Mouse (Mus musculus) cerebellum, adult 9-11 months (tissue): ENCODE measurements around the gene Zkscan3.

Source experiments
- DNase-seq: peaks from one replicate; pipeline ENCODE4 v3.0.0; 2022

The Zkscan3 gene

DNA sequence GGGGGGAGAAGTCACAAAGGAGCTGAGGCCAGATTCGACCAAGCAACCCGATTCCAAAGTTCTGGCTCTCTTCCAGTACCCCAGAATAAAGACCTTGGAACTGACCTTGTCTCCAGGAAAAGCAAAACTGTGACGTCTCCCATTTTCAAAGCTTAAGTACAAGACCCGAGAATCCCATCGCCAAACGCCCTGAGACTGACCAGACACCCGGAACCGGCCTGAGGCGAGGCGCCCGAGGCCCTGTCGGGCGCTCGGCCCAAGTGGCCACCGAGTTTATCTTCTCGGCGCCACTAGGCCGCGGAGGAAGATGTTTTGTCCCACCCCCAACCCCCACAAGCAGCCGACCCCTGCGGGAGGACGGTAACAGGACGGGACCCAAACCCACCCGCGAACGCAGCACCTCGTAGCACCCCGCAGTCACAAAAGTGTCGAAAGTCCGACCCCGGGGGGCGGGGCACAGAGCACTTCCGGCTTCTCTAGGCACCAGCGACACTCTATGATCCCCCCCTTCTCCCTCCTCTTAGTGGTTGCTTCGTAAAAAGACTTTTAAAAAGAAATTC, at the start of gene Zkscan3:
Gene Zkscan3 (minus strand): TSS at position 469 of the 560 bp plus-strand sequence.
- peak; percentile 83 for DNase-seq

DNA sequence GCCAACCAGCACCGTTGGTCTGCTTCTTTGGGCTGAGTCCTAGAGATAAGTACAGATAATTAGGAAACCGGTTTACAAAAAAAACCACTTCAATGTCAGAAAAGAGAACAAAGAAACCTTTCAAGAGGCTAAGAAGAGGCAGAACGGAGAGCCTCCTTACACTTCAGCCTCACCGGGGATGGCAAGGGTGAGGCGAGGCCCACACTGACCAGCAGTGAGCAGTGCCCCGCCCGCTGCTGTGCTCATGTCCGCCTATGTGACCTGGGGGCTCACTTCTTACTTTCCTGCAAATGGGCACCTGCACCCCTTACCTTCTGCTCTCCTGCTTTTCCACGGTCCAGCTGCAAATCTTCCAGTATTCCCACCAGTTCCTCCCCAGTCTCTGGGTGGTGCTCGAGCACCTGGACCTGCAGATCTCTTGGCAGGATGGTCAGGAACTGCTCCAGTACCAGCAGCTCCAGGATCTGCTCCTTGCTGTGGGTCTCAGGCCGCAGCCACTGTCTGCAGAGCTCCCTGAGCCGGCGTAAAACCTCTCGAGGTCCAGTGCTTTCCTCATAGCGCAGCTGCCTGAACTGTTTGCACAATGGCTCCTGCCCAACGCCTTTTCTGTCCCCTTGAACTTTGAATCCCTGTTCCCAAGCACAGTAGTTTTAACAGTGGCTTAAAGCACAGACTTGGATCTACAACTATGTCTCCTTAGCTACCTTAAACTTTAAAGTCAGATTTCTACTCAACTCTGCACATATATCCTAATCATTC, 45.5 kb upstream of the Zkscan3 start:
- no peak for DNase-seq

DNA sequence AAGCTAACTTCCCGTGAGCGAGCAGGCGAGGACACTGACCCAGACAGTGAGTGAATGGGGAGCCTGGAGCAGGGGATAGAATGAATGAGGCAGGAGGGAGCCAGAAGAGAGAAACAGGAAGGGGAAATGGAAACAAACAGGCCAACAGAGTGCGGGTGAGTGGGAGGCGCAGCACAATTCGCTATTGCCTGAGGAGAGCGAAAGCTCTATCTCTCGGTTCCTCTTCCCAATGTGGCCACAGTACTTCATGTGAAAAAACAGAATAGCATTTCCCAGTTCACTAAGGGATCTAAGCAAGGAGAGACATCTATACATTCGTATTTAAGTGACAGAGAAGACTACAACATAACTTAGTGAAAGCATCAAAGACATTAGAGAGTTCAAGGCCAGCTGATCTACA, 44.2 kb upstream of the Zkscan3 start:
- DNase-seq, result no peak

DNA sequence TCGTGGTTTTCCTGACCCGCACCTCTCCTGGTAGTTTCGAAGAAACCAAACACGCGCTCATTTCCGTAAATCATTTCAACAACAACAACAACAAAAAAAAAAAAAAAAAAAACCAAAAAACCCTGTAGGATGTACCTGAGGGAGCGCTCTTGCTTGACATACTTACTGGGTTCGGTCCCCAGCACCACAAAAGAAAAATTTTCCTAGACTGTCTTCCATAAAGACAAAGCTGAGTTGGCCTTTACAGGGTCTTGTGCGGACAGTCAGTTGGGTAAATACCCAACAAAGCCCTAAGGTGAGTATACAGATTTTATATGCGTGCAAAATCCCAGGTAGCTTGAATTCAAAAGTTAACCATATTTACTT, 38.6 kb upstream of the Zkscan3 start:
- no peak for DNase-seq

DNA sequence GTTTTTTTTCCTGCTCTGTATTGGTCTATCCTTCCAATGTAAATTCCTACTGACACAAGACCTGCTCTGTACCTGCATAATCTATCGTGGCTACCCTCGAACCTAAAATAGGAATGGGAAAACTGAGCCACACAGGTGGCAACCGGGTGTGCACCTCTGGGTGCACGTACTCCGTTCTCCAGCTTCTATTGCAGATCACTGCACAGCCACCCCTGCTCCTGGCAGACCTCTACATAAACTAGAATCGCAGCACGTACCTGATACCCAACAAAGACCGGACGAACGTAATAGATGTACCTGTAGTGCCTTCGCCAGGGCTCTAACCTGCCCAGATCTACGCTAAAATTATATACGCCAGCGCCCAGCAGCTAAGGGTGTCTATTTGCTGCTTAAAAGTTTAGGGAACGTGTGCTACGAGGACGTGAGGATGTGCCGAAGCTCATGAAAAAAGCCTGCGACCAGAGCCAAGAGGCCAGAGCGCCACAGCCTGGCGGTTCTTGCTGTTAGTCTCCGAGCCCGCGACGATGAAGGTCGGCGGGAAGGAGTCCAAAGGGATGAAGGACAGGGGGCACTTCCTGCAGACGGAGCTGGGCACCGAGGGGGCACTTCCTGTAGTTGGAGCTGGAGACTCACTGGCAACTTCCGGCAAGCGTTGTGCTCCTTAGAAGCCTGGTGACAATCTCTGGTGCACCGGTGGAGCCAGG, 38.1 kb upstream of the Zkscan3 start, which contains the start of gene Pgbd1:
Gene Pgbd1 (minus strand): TSS at position 556 of the 704 bp plus-strand sequence.
- peak; percentile 88 for DNase-seq

DNA sequence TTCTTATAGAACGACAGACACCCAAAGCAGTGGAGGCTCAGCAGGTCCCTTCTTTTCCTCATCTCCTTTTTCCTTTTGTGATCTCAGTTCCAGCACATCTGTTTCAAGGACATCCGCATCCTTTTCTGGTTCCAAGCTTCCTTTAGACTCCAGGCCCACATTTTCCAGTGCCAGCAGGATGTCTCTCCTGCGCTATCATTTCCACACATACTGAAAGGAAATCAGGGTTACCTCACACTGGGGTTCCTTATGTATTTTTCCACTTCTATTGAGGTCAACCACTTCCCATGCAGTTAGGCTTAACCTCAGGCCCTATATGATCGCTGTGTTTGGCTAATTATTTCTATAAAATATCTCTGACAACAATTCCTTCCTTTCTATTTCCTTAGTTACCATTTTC, 32.9 kb upstream of the Zkscan3 start:
- no peak for DNase-seq

DNA sequence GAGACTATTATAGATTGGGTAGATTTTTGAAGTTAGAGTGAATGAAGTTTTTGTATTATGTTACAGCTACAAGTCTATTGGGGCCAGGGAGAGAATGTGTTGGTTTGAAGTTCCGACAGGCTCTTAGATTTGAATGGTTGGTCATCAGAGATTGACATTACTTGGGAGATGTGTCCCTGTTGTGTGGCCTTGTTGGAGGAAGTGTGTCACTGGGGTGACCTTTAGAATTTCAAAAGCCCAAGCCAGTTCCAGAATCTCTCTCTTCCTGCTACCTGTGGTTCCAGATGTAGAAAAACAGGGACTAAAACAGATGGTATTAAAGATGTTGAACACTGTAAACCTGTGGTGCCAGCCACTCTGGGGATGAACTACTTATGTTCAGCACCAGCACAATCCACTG, 25.1 kb upstream of the Zkscan3 start:
- no peak for DNase-seq

DNA sequence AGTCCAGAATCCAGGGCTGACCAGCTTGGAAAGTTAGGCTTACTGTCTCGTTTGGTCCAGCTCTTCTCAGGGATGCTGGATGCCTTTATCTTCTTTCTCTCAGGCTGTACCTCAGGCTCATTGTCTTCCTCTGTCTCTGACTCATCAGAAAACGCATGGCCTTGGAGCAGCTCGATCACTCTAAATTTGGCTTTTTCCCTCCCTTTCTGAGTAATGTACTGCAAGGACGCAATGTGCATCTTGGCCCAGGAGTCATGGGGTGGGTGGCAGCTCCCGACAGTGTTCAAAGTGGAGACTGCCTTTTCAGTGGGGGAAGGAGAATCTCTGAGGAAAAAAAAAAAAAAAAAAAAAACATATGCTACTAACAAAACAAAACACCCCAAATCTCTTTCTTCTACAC, 20.7 kb upstream of the Zkscan3 start:
- no peak for DNase-seq

DNA sequence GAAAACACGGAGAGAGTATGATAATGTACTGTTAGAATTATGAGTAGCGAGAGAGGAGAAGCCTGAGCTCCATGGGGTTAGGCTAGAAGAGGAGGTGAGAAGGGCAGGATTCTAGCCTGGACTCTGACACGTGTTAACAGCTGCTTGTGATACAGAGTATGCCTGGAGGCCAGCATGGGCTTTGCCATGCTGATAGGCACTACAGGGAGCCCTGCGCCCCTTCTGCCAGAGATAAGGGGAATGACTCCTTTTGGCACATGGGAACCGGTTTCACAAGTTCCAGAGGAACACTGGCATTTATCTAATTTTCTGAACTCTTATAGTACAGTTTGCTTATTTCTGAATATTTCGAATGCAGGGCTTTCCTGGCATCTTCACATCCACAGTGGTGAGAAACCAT, 16.3 kb upstream of the Zkscan3 start:
- DNase-seq, result no peak

DNA sequence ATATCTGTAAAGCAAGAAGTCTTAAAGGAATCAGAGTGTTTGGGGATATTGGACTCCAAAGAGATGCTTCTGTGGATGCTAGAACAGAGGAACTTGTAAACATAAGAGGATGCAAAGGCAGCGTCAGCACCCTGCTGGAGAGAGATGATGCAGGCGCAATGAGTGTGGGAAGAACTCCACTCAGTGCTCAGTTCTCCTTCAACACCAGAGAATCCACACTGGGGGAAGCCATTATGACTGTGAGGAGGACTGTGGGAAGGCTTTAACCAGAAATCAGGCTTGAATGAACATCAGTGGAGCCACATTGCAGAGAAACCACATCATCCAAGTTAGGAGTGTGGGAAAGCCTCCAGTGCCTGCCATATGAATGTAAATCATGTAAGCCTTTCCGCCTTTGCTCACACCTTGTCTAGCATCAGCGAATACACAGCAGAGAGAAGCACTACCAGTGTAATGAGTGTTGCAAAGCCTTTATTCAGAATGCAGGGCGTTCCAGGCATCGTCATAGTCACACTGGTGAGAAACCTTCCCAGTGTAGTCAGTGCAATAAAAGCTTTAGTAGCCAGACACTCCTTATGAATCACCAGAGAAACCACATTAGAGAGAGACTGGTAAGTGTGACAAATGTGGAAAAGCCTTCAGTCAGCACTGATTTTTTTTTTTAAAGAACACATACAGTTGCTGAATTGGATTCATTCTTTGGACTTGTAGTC, 14.9 kb upstream of the Zkscan3 start:
- DNase-seq, result no peak

DNA sequence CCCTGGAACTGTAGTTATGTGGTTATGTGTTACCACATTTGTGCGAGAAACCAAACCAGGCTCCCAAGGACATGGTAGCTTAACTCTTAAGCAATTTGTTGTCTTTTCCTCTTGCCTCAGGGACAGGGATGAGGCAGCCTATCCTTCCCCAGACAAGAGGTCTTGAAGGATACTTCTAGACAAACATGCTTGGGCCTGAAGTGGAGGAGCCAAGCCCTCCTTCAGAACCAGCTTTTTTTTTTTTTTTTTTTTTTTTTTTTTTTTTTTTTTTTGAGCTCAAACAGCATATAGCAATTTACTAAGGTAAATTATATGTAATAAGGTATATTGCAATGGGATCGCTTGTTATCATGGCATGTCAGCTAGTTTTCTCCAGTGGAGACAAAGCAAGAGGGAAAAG, 13.2 kb upstream of the Zkscan3 start:
- no peak for DNase-seq

DNA sequence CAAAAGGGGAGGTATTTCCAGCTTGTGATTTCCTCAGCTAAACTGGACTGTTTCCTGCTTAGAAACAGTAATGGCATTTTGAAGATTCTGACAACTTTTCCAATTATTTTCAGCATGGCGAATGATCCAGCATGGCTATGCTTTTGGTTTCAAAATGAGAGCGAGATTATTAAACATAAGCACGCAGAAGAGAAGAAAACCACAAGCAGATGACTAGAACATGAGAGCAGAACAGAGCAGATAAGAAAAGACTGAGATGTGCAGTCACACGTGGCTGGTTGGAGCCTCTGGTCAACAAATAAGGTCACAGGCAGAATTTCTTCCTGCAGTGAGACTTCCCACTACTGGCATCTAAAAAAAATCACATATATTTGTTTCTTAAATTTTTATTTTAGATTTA, 12.7 kb upstream of the Zkscan3 start:
- no peak for DNase-seq

DNA sequence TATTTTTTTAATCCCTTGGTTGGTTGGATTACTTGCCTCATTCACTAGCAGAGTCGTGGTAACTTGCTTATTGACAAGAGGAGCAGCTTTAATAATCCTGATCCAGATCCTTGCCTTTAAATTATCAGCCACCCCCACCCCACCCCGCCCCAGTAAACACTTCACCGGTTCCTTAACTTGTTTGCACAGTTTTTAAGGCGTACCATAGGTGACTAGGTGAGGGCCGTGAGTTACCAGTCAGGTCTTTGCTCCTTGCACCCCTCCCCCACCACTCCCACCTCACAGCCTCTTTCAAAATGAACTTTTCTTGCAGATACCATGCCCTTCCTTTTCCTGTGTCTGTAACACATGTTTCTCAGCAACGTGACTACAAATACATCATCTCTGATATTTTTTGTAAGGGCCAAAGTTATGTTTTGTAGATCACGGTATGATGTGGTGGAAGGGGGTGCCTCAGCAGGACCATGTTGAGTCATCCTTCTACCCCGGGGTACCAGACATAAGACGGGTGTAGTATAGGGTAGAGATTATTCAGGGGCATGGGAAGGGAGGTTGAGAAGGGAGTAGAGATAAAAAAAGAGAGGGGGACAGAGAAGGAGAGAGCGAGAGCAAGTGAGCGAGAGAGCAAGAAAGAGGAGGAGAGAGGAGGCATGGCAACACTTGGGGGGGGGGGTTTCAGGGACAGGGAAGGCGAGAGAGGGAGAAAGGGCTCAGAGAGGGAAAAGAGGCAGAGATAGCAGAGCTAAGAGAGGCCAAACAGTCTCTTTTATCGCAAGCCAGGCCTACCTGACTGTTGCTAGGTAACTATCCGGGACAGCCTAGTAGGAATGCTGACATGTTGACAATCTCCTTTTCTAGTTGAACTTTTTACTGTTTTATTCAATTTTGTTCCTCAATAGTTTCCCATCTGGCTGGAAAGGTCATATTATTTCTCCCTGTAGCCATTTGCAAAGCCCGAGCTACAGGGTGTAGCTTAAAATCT, 12.0 kb upstream of the Zkscan3 start:
- no peak for DNase-seq

DNA sequence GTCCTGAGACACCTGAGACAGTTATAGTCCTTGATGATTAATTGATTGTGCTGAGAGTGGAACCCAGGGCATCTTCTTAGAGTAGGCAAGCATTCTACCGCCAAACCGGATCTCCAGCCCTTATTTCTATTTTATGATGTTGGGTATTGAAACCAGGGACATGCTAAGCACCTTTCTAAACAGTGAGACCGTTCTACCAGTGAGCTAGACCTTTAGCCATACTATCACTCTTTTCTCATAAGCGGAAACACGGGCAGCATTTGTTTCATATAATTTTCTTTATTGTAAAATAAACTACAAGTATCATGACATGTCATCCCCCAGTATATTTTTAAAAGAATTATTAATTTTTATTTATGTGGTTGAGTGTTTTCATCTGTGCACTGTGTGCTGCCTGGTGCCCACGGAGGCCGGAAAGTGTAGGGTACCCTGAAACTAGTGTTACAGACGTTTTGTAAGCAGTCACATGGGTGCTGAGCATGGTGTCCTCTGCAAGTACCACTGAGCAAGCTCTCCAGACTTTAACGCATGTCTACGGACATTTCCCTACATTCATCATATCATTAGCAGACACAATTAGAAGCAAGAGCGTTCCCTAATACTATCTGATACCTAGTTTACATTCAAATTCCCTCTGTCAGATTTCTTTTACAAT, 6.4 kb upstream of the Zkscan3 start:
- peak; percentile 23 for DNase-seq

DNA sequence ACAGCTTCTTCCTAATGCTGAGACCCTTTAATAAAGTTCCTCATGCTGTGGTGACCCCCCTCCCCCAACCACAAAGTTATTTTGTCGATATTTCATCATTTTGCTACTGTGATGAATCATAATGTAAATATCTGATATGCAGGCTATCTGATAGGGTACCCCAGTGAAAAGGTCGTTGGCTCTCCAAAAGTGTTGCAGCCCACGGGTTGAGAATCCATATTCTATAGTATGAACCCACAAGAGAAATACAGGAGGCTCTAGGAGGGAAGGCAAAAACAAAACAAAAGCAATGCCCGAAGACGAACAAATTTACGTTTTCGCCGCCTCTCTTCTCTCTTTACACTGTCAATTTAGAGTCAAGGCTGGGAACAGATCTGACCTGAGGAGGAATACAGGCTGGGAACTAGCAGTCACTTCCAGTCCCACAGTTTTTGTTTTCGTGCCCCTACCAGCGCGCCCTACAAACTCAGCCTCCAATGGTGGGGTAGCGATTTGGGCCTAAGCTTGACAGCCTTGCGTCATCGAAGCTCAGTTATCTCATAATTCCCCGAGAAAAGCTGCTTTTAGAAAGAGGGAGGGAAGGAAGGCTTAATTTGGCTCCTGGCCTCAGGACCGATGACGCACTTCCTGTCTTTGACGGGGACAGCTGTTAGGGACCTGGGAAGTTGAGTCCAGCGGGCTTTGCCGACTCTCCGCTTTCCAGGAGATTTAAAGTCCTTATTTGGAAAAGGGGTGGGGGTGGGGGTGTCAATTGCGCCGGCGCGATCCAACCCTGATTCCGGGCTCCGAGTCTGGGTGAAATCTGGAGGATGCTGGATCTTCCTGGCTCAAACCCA, 5.6 kb upstream of the Zkscan3 start:
- peak; percentile 90 for DNase-seq

DNA sequence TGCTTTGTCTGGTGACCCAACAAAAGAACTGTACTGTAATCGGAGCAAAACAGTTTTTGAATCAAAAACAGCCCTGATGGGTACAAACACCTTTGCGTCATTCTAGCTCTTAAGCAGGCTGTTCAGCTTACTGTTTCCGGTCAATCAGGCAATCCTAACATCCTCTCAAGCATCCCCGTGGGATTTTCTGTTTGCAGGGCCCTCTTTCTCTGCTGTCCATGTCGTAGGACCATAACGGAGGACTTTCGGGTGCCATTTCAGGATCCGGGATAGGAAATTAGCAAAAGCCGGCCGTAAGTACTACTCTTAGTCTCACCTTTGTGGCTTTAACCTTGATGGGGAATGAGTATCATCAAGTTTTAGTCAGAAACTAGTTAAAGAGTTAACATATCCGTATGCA, 4.8 kb upstream of the Zkscan3 start:
- peak; percentile 16 for DNase-seq

DNA sequence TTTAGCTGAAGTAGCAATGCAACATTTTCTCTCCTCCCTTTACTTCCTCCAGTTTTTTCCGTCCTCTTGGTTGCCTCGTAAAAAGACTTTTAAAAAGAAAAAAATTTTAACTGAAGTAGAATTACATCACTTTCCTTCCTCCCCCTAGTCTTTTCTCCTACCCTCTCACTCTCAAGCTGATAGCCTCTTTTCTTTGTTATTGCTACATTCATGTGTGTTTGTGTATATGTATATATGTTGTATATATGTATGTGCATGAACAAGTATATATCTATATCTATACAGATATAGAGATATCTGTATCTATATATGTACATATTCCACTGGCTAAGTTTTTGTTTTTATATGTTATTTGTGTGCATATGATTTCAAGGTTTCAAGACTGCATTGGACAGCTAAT, 293 bp upstream of the Zkscan3 start:
- no peak for DNase-seq

DNA sequence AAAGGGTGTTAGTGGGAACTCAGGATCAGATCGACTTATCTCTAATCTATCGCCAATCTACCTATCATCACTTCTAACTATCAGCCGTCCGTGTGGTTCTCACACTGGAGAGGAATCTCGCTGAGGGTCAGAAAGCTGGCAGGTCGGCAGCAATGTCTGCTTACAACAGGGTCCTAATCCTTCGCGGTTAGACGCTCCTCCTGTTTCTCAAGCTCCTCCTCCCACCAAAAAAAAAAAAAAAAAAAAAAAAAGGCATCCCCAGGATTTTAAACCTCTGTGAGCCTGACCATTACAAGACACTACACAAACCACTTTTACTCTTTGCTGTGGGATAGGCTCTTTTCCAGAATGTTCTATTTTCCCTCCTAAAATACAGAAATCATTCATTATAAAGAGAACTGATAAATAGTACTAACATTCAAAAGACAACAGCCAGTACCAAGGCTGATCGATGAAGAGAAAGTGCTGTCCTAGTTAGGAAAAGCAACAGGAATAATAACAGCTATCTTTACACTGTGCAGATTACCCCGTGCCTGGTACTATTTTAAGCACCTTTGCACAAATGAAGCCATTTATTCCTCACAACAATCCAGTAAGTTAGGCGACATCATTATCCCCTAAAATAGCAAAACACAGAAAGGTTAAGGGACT, 794 bp downstream of the Zkscan3 start:
- no peak for DNase-seq

DNA sequence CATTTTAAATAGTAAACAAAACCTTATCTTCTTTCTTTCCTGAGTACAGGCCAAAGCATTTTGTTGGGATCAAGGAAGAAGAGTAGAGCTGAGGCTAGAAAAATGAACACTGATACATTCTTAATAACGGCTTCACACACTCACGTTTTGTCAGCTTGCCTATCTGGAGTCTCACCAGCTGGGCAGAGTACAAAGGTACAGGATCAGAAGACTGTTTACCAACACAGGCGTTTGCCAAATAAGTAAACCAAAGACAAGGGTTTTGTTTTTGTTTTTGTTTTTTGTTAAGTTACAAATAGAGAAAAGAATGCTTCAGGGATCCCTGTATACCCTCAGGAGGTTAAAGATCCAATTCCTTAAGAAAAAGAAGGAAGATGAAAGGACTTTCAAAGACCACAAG, 1.4 kb downstream of the Zkscan3 start:
- no peak for DNase-seq

DNA sequence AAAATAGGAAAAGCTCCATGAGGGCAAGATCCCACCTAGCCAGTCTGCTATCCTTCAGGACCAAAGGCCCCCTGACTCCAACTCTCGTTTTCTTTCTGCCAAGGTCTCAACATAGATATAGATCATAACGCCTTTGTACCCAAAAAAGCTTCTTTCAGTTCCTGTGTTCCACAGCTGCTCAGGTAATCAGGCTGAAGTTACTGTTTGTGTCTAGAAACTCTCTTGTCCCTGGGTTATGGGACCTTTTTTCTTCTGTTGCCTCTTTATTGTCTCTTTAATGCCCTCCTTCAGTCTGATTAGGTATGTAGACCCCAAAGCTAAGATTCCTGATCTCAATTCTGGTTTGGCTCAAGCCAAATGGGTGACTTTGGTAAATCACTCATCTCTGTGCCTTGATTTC, 5.1 kb downstream of the Zkscan3 start:
- no peak for DNase-seq
